Mouse (Mus musculus) right cerebral cortex, postnatal 14 days (tissue): Measurements from ENCODE around the gene Gm20388.
"Not testable (repeated sequence)": the region's sequence is repeated elsewhere in the genome, so short reads cannot be mapped to it uniquely, and the experiment has no call there.

Source experiments
- DNase-seq: peaks from one replicate; pipeline ENCODE4 v3.0.0; 2022

Gm20388 gene

GRCm38 (mm10) chr8:123419711-123420110 is 3509.1 kb downstream of the Gm20388 start:
- no peak for DNase-seq

GRCm38 (mm10) chr8:123420525-123421281 is 3510.1 kb downstream of the Gm20388 start:
- DNase-seq = no peak

- no peak for DNase-seq
Observed at GRCm38 (mm10) chr8:123421325-123421724, 3510.7 kb downstream of the Gm20388 start.

GRCm38 (mm10) chr8:123422056-123422780 is 3511.6 kb downstream of the Gm20388 start:
- peak; percentile 78 for DNase-seq

GRCm38 (mm10) chr8:123422781-123423159 is 3512.1 kb downstream of the Gm20388 start:
- DNase-seq = no peak

- DNase-seq = no peak
Observed at GRCm38 (mm10) chr8:123423441-123423840, 3512.8 kb downstream of the Gm20388 start, which contains the start of gene Def8. TSS of gene Def8 (plus strand) at chr8:123423527.

- no peak for DNase-seq
Observed at GRCm38 (mm10) chr8:123426511-123427509, 3516.2 kb downstream of the Gm20388 start.

GRCm38 (mm10) chr8:123427639-123428275 is 3517.1 kb downstream of the Gm20388 start:
- no peak for DNase-seq

- DNase-seq = no peak
Observed at GRCm38 (mm10) chr8:123428343-123428893, 3517.8 kb downstream of the Gm20388 start.

- no peak for DNase-seq
Observed at GRCm38 (mm10) chr8:123428939-123429721, 3518.5 kb downstream of the Gm20388 start.

GRCm38 (mm10) chr8:123429722-123430013 is 3519.0 kb downstream of the Gm20388 start:
- DNase-seq = not testable (repeated sequence)

- not testable (repeated sequence) for DNase-seq
Observed at GRCm38 (mm10) chr8:123430936-123431335, 3520.3 kb downstream of the Gm20388 start.

GRCm38 (mm10) chr8:123431616-123432365 is 3521.2 kb downstream of the Gm20388 start:
- no peak for DNase-seq

GRCm38 (mm10) chr8:123432381-123432780 is 3521.7 kb downstream of the Gm20388 start:
- no peak for DNase-seq

GRCm38 (mm10) chr8:123433241-123433974 is 3522.8 kb downstream of the Gm20388 start:
- DNase-seq = not testable (repeated sequence)

- DNase-seq = no peak
Observed at GRCm38 (mm10) chr8:123441788-123442187, 3531.1 kb downstream of the Gm20388 start.

- no peak for DNase-seq
Observed at GRCm38 (mm10) chr8:123442351-123442750, 3531.7 kb downstream of the Gm20388 start.

- peak; percentile 90 for DNase-seq
Observed at GRCm38 (mm10) chr8:123442871-123443575, 3532.4 kb downstream of the Gm20388 start.

GRCm38 (mm10) chr8:123443576-123443921 is 3532.9 kb downstream of the Gm20388 start:
- DNase-seq = no peak
